Mouse (Mus musculus) adrenal gland (tissue): ENCODE results near the gene Snx33.

Source experiments
- intact Hi-C: fragments of 180-260 bp; cut with DNase I; formaldehyde crosslinking; loops from one replicate; pipeline ENCODE4 v1.15.1; 2025

The Snx33 gene

GRCm38 (mm10) chr9:56894006-56894405, 34.2 kb downstream of the Snx33 start:
- intact Hi-C loops, result loop anchor here (10.0 kb wide), 2 partner anchors 51 to 331 kb away; no protein-coding TSS in a partner anchor

- intact Hi-C loops, result loop anchor here (10.0 kb wide), 2 partner anchors 51 to 331 kb away; no protein-coding TSS in a partner anchor
Measured at GRCm38 (mm10) chr9:56893313-56893712, 34.9 kb downstream of the Snx33 start.

- intact Hi-C loops, result loop anchor here (10.0 kb wide), 2 partner anchors 53 to 333 kb away; no protein-coding TSS in a partner anchor
Measured at GRCm38 (mm10) chr9:56892111-56892510, 36.1 kb downstream of the Snx33 start.

- intact Hi-C loops, result loop anchor here (10.0 kb wide), 2 partner anchors 53 to 333 kb away; no protein-coding TSS in a partner anchor
Measured at GRCm38 (mm10) chr9:56891517-56892011, 36.6 kb downstream of the Snx33 start.

GRCm38 (mm10) chr9:56890522-56891250, 37.5 kb downstream of the Snx33 start:
- intact Hi-C loops, result loop anchor here (10.0 kb wide), 2 partner anchors 54 to 334 kb away; no protein-coding TSS in a partner anchor

- intact Hi-C loops, result loop anchor here (1.0 to 10.0 kb wide), 4 partner anchors 47 to 335 kb away; no protein-coding TSS in a partner anchor
Measured at GRCm38 (mm10) chr9:56889817-56890216, 38.4 kb downstream of the Snx33 start.

GRCm38 (mm10) chr9:56887581-56887980, 40.6 kb downstream of the Snx33 start:
- intact Hi-C loops, result loop anchor here (10.0 kb wide), 1 partner anchor 163 kb away; no protein-coding TSS in a partner anchor

- intact Hi-C loops, result loop anchor here (10.0 kb wide), 1 partner anchor 162 kb away; no protein-coding TSS in a partner anchor
Measured at GRCm38 (mm10) chr9:56886601-56887000, 41.6 kb downstream of the Snx33 start.

- intact Hi-C loops, result loop anchor here (10.0 kb wide), 1 partner anchor 161 kb away; no protein-coding TSS in a partner anchor
Measured at GRCm38 (mm10) chr9:56886113-56886512, 42.1 kb downstream of the Snx33 start.

GRCm38 (mm10) chr9:56884328-56884727, 43.8 kb downstream of the Snx33 start:
- intact Hi-C loops, result loop anchor here (10.0 kb wide), 1 partner anchor 160 kb away; no protein-coding TSS in a partner anchor

- intact Hi-C loops, result loop anchor here (10.0 kb wide), 1 partner anchor 159 kb away; no protein-coding TSS in a partner anchor
Measured at GRCm38 (mm10) chr9:56883470-56883869, 44.7 kb downstream of the Snx33 start.

- intact Hi-C loops, result loop anchor here (10.0 kb wide), 1 partner anchor 158 kb away; no protein-coding TSS in a partner anchor
Measured at GRCm38 (mm10) chr9:56882818-56883217, 45.4 kb downstream of the Snx33 start.

GRCm38 (mm10) chr9:56882283-56882682, 45.9 kb downstream of the Snx33 start:
- intact Hi-C loops, result loop anchor here (10.0 kb wide), 1 partner anchor 157 kb away; no protein-coding TSS in a partner anchor

GRCm38 (mm10) chr9:56881539-56882082, 46.6 kb downstream of the Snx33 start:
- intact Hi-C loops, result loop anchor here (10.0 kb wide), 1 partner anchor 157 kb away; no protein-coding TSS in a partner anchor

- intact Hi-C loops, result loop anchor here (10.0 kb wide), 1 partner anchor 156 kb away; no protein-coding TSS in a partner anchor
Measured at GRCm38 (mm10) chr9:56880790-56881189, 47.4 kb downstream of the Snx33 start.

- intact Hi-C loops, result no loop called here
Measured at GRCm38 (mm10) chr9:56877284-56877683, 50.9 kb downstream of the Snx33 start.

- intact Hi-C loops, result no loop called here
Measured at GRCm38 (mm10) chr9:56876784-56877183, 51.4 kb downstream of the Snx33 start.

GRCm38 (mm10) chr9:56873097-56873496, 55.1 kb downstream of the Snx33 start:
- intact Hi-C loops, result no loop called here

GRCm38 (mm10) chr9:56872105-56872903, 55.9 kb downstream of the Snx33 start:
- intact Hi-C loops, result no loop called here

GRCm38 (mm10) chr9:56871191-56871590, 57.0 kb downstream of the Snx33 start:
- intact Hi-C loops, result no loop called here

- intact Hi-C loops, result no loop called here
Measured at GRCm38 (mm10) chr9:56870778-56871177, 57.4 kb downstream of the Snx33 start.
